Mouse (Mus musculus) fat pad, adult 2 months (tissue): ENCODE data around the gene Gpr33.

Experiments used
- DNase-seq: peaks from one replicate; pipeline ENCODE4 v3.0.0-alpha.2; 2011; ENCODE audit warnings: low read depth, low spot score; ENCODE audit errors: extremely low read depth

Gene Gpr33

GRCm38 (mm10) chr12:51985826-51986225 lies 42.0 kb downstream of the Gpr33 start:
- DNase-seq = no peak

GRCm38 (mm10) chr12:51985163-51985748 lies 42.6 kb downstream of the Gpr33 start:
- no peak for DNase-seq

- no peak for DNase-seq
Measured at GRCm38 (mm10) chr12:51983625-51984024, 44.2 kb downstream of the Gpr33 start.

GRCm38 (mm10) chr12:51976531-51976930 lies 51.3 kb downstream of the Gpr33 start:
- DNase-seq = no peak

- DNase-seq = no peak
Measured at GRCm38 (mm10) chr12:51974381-51974780, 53.5 kb downstream of the Gpr33 start.
